Mouse (Mus musculus) NIH3T3 (cell line): ENCODE data around the gene Brf1.

Source experiments
- DNase-seq: peaks from one replicate; pipeline ENCODE4 v3.0.0-alpha.2; 2012; ENCODE audit warnings: low read depth

Brf1 gene

DNA sequence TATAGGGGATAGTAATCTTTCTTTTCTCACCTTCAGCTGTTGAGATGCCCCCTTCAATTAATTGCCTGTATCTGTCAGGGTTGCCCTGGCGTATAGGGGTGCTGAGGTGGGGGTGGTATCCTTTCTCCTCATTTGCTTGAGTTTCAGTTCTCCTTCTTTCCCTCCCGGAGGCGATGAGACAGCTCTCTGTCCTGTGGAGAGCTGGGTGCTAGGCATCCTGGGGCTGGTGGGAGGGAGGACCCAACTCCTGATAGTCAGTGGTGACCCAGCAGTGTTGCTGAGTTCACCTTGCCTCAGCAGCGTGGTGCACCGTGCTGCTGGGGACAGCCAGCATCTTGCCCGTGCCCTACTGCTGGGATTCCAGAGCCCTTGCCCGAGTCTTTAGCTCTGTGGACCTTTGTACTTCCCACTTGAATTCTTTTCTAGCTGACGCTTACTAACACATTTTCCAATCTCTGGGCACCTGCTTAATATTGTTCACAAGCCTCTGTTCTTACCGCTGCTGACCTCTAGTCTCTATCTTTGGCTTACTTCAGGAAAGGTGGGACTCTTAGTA is 17.0 kb upstream of the Brf1 start:
- DNase-seq, result no peak

DNA sequence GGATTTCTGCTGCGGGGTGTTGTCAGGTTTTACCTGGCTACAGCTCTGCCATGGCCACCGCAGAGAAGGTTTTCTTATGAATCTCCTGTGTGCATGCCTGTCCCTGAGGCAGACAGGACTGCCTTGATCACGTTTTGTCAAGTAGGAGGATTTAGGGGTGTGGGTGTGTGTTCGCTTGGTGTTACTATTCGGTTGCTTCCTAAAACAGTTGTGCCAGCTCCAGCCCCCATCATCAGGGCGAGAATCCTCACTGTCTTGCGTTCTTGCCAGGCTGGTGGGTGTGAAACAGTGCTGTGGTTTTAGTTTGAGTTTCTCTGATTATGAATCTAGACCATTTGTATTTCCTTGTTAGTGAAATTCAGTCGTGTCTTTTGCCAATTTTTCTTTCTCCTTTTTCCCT is 16.5 kb upstream of the Brf1 start:
- no peak for DNase-seq

DNA sequence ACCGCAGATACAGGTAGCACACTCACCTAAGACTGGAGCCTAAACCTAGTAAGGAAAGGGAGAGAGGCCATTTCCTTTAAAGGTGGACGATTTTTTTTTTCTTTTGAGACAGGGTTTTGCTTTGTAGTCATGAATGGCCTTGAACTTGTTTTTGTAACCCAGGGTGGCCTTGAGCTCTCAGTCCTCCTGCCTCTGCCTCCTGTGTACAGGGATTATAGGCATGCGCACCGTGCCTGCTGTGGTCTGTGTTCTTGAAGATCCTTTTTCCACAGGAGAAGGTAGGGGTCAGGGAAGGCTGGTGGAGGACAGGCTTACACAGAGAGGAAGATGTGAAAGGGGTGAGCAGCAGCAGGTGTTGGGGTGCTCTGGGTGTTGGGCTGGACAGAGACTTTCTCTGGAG is 15.5 kb upstream of the Brf1 start:
- no peak for DNase-seq

DNA sequence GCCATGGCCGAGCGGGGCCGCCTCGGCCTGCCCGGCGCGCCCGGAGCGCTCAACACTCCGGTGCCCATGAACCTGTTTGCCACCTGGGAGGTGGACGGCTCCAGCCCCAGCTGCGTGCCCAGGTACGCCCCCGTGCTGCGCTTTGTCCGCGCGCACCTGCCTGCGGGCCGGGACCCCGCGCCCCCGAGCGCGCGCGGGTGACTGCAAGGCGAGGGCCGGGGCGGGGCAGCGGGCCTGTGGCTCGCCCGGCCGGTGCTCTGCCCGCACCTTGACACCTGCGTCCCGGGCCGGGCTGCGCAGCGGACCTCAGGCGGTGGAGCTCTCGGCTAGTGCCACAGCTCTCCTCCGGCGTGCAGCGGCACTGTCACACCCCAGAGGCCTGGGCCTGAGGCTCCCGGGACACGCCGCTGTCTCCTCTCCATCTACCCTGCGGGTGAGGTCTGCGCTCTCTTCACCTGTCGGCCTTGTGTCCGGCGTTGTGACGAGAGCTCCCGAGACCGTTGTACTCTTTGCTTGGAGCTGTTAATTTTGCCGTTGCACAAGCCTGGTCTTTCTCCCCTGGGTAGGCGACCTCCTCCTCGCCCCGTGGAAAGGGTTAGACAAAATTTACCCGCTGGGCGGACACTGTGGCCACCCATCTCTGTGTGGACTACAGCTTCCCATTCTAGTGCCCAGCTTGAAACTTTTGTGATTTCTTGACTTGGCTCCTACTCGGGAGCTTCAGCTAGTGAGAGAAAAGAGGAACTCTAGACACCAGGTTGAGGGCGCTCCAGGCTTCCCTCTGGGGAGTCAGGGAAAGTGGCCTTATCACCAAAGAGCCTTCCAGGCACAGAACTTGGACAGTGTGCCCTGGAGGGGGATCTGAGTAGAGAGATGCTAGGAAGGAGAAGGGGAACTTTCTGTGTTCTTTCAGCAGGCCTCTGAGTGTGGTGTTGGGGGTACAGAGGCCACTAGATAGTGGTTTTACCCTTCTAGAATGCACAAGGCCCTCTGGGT is 14.4 kb upstream of the Brf1 start:
- peak; percentile 32 for DNase-seq

DNA sequence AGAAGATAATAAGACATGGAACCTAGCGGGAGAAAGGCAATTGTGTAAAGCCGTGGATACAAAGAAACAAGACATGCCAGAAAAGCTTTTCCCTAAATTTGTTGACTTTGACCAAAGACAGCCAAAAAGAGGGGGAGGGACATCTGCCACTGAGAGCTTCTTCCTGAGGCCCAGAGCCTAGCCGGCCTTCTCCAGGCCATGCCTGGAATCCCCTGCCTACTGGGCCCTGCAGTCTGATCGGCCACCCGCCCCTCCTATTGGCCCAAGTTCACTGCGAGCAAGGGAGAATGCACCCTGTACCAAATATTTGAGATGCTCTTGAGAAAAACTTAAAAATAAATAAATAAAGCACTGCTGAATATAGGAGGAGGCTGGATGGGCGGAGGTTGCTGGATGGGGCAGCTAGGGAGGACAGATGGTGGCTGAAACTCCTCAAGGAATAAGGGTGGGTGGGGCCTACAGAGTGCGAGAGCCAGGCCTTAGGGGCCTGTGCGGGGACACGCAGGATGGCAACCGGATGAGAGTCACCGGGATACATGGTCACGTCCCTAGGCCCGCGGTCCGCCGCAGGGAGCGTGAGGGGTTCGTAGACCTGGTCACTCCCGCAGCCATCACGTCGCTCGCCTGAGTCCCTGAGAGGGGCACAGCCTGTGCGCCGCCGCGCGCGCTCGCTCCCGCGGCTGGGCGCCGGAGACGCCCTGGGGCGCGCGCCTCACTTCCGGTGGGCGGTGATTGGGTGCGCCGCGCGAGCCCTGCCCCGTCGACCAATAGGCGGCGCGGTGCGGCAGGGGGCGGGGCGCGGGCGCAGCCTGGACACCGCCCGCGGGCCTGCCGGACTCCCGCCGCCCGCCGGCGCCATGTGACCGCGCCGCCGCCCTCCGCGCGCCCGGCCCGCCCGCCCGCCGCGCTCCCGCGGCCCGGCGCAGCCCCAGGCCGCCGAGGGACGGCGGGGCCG is 13.4 kb upstream of the Brf1 start, which contains the start of gene Pacs2:
Gene Pacs2, plus strand, starts transcription at position 905 of the 955 bp plus-strand sequence.
- peak; percentile 97 for DNase-seq

DNA sequence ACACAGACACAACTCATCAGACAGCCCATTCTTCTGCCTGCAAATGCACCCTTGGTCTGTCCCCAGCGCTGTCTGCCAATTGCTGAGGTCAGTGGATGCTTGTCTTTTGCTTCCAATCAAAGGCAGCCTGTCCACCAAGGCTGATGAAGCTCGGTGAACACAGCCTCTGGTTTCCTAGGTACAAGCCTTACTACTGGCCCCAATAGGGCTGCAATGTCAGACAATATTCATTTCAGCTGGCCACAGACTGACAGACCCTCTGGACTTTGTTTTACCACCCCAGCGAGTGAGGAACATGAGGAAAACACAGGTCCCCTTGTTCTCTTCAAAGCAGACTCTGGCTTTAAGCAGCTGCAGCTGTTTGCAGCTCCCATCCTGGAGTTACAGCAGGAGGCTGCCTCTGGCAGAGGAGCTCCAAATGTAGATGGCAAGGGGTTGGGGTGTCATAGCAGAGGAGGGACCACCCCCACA is 12.6 kb upstream of the Brf1 start:
- peak; percentile 38 for DNase-seq

DNA sequence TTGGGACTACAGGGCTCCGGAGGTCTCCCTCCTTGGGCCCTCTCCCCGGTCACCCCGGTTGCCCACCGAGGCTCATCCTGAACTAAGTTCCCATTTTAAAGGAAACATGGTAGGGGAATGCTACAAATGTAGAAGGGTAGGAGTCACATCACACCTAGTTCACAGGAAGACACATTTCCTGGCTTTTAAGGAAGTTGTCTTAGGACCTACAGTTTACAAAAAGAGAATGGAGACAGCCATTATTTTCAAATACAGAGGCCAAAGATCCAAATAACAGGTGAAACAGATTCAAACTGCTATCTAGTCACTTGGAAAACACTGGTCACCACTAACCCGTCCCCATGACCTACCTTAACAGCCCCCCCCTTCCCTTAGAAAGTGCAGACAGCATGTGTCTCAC is 11.9 kb upstream of the Brf1 start:
- no peak for DNase-seq

DNA sequence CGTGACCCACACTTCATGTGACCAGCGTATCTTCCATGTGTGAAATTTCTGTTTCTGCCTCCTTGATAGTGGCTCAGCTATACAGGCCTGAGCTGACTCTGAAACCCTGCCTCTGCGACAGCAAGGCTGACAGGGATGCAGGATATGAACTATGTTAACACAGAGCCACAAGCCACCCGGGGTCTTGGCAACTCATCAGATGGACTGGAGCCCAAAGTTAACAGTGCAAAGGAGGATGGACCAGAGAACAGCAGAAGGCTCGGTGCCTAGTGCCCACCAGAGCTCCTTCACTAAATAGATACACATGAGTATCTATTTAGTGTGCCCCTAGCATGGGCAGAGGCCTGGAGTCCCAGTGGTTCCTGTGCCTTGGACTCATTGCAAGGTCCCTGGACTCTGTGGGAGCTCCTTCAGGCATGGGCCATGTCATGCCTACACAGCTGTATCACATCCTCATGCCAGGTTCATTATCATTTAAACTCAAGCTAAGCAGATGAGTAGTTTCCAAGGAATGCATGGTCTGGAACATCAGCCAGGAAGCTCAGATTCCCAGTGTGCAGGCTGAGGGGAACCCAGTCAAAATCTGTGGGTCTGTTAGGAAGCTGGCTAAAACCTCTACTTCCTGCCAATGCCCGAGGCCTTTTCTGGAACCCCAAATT is 11.3 kb upstream of the Brf1 start:
- DNase-seq, result peak; percentile 80

DNA sequence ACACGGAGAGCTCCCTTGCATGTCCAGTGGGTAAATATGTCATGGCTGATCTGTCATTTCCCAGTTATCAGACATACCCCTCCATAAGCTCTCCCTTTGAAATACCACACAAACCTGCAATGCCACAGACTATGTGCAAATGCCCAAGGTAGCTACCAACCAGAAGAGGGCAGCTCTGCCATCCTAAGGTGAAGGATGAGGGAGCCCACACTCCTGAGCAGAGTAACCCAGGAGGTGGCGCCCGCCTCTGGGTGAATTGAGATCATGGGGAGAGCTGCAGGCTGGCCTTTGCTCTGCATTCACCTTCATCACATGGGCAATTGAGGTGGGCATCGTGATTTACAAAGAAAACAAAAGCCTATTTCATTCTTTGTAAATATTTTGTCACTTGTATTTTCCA is 4.5 kb upstream of the Brf1 start:
- peak; percentile 75 for DNase-seq

DNA sequence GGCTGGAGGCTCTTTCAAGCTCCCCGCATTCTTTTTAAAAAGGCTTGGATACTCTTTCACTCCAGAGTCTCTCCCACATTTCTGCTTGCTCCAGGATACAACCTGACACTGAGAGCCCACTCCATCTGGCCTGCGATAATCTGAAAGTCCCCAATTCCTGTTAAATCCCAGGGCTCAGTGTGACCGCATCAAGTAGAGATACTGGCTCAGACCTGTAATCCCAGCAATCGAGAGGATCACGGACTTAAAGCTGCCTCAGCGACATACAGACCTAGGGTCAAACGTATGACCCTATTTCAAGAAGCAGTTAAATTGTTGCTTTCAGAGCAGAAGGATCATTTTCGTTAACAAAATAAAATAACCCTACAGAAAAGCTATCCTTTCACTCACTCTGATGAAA is 3.5 kb upstream of the Brf1 start:
- DNase-seq, result no peak

DNA sequence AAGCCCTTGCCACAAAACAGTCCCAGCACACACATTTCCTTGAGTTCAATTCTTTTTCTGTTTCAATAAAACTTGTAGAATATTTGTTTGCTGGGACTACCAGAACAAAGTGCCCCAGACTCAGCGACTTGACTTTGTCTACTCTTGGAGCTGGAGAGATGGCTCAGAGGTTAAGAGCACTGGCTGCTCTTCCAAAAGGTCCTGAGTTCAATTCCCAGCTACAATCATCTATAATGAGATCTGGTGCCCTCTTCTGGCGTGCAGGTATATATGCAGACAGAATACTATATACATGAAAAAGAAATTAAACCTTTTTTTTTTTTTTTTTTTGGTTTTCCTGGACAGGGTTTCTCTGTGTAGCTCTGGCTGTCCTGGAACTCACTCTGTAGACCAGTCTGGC is 2.2 kb upstream of the Brf1 start:
- DNase-seq, result peak; percentile 43

DNA sequence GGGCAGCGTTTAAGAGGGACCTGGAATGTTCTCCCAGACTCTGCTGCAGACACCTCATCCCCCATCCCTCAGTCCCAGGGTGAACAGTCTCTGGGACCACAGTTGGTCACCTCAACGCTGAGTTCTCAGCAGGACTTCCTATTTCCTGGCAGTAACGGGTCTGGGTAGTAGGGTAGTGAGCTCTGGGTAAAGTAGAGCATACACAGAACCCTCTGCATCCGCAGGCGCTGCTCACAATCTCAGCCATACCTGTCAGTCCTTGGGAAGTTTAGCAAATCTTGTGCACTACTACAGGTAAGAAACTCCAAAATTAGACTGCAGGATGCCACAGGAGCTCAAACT is 600 bp upstream of the Brf1 start:
- no peak for DNase-seq

DNA sequence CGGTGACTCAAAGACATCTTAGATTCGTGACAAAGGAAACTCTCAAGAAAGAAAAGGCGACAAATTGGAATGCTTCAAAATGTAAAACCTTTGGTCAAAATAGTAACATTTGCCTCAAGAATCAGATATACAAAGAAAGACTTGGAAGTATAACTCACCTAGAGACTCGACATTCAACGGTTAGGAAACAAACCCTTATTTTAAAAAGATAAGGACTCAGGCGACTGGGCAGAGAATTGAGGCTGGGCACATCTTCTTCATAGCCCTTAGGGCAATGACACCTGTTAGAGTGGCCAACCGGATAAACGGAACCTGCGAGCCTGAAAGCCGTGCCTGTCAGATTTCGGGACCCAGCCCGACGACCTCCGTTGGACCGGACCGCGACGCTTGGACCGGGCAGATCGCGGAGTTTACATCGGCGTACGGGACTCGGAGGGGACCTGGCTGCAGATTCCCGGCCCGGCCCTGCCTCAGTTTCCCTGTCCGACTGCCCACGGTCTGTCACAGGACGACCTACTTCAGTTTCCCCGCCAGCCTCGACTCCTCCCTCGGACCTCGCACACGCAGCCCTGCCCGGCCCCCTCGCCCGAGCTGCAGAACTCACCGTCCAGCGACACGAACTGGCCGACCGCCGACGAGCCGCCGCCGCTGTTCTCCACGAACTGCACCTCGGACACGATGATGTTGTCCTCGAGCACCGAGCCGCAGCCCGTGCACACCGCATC is 773 bp downstream of the Brf1 start:
- DNase-seq, result no peak

DNA sequence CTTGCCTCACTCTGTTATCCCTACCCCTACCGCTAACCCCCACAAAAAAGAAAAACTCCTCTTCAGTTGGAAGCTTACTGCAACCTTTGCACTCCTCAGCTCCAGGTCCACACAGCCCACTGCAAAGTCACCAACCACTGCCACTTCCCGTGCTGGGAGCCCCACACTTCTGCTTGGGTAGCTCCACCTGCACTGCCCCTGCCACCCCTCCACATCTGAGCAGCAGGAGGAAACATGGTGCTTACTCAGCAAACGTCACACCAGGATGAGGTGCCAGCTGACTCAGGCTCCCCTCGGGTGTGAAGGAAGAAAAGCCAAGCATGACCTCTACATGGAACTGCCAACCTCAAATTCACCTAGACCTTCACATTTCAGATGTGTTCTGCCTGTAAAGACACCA is 6.4 kb downstream of the Brf1 start:
- no peak for DNase-seq

DNA sequence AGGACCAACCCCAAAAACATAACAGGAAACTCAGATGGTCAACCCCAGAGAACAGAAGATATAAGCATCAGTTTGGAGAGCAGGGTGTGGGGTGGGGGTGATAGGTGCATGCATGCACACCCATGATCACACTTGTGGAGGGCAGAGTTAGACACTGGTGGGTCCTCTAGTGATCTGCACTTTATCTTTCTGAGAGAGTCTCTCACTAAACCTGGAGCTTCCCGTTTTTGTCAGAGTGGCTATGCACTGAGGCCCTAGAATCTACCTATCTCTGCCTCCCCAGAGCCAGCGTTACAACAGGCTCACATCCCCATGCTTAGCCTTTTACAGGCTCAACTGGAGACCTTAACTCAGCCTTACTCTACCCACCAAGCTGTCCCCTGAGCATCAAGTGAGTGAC is 9.1 kb downstream of the Brf1 start:
- no peak for DNase-seq

DNA sequence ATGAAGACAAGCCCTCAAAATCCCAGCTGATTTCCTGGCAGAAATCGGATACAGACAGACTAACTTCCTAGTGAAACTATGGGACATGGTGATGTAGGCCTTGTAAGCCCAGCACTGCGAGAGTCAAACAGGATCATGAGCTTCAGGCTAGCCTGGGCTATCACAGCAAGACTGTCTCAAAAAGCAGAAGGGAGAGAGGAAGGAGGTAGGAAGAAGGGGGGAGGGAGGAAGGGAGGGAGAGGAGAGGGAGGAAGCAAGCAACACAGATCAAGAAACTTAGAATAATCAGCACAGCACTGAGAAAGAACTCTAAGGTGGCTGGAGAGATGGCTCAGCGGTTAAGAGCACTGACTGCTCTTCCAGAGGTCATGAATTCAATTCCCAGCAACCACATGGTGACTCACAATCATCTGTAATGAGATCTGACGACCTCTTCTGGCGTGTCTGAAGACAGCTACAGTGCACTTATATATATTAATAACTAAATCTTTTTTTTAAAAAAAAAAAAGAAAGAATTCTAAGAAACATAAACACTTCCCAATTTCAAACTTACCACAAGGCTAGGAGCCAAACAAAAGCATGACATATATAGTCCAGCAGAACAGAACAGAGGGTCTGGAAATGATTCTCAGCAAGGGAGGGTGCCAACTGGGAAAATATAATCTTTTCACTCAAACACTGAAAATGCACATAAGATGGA is 9.6 kb downstream of the Brf1 start:
- DNase-seq, result peak; percentile 77

DNA sequence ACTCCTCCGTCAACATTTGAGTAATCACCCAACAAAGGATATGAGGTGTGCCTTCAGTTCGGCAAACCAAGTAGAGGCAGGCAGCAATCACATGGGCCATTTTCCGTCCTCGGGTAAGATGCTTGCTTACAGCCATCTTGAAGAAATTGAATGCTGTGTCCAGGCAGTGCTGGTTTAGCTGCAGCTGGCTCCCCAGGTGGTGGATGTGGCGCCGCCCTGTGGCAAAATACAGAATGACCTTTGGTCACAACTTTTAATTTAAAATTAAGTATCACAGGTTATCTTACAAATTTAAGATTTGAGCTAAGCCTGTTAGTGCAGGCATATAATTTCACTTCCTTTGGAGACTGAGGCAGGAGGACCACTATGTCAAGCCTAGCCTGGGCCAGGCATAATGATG is 12.6 kb downstream of the Brf1 start:
- peak; percentile 40 for DNase-seq

DNA sequence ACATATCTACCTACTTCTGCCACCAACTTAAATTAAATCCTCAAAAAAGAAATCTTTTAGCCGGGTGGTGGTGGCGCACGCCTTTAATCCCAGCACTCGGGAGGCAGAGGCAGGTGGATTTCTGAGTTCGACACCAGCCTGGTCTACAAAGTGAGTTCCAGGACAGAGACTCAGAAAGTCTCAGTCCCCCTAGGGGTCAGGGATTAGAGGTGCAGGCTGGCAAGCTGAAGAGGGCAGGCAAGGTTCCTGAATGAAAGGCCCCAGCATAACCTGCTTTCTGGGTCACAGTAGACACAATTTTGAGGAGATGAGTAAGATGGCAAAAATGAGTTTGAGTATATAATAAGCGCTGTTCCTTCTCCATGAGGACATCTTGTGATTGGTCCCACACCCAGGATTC is 15.2 kb downstream of the Brf1 start:
- no peak for DNase-seq

DNA sequence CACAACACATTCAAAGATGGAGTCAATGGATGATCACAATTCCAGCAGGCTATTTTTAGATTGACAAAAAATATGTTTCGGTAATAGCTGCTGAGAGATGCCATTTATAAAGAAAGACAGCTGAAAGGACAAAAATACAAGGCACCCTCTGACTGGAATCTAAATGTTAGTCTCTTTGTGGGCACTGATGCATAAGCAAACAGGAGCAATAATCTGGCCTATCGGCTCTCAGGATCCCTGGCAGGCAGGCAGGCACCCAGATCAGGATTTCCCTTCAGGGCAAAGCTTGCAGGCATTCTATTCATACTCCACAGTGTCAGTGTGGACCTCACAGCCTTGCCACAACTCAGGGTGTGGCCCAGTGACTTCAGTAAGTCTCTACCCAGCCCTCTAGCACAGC is 18.5 kb downstream of the Brf1 start:
- no peak for DNase-seq

DNA sequence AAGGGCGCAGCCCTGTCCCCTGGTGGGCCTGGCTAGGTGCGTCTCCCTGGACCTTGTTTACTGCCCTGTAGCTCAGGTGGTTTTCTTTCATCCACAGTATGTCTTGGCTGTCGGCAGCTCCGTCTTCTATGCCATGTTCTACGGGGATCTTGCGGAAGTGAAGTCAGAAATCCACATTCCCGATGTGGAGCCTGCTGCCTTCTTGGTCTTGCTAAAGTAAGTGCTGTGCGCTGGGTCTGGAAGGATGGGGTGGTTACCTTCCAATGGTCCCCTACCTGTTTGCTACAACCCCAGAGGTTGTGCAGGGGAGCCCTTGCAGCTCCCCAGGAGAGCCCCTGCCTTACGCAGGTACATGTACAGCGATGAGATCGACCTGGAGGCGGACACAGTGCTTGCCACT is 23.3 kb downstream of the Brf1 start:
- no peak for DNase-seq
